Mouse (Mus musculus) megakaryocyte-erythroid progenitor cell, adult 5-6 weeks (primary cell): ENCODE data around the gene 3110082I17Rik. TPM values are rescaled to one million over a fixed set of nuclear protein-coding genes. Genes with fewer than 3 reads are reported as not detected.

Experiments
- ATAC-seq: replicated peaks from 2 replicates; pipeline ENCODE4 v1.8.0; 2016; ENCODE audit warnings: mild to moderate bottlenecking, inconsistent platforms; ENCODE audit not compliant: severe bottlenecking, poor library complexity, low FRiP score, low TSS enrichment
- total RNA-seq, 2 experiments: library from RNA; stranded (forward) in 1 of 2; stranded (reverse) in 1 of 2; fragments of 200-1000, 215-1000 nt in 1 of 2; fragments of >200 nt in 1 of 2; fragmentation: Nextera tagmentation in 1 of 2; gene quantifications; 2 replicates each; pipeline ENCODE4 v1.2.3; 2014 to 2017

Gene 3110082I17Rik
- total RNA-seq, 2 experiments from 2014 or later = 28.0 to 40.1 TPM

DNA sequence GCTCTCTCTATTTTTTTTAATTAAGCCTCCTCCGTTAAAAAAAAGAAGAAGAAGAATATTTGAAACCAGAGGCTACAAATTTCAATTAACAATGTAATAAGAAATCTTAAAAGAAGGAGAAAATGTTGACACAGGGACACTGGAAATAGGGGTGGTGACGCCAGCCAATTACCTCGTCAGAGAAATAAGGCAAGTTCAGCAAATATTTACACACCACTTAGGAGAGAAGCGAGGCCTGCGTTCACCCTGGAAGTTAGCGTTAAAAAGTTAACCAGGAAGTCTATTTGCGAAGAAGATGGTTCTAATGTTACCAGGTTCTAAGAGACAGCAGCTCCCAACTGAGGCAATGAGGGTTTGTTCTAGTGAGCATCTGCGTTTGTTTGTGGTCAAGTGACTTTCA, 3.1 kb downstream of the 3110082I17Rik start:
- no peak for ATAC-seq

DNA sequence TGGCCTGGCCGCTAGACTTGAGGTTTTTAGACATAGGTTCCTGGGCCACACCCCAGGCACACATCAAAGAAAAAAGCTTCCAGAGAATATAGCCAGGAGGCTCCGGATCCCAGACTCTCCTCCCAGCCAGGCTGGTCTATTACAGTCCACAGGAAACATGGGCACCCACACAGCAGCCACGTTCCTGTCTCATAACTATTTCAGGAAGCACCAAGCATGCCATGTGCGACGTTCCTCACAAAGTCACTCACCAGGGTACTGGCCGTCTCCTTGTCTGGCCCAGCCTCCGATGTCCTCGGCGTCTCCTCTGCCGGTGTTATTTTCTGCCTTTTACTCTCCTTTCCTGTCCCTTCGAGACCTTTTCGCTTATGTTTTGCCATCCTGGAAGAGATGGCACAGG, 5.2 kb downstream of the 3110082I17Rik start:
- no peak for ATAC-seq

DNA sequence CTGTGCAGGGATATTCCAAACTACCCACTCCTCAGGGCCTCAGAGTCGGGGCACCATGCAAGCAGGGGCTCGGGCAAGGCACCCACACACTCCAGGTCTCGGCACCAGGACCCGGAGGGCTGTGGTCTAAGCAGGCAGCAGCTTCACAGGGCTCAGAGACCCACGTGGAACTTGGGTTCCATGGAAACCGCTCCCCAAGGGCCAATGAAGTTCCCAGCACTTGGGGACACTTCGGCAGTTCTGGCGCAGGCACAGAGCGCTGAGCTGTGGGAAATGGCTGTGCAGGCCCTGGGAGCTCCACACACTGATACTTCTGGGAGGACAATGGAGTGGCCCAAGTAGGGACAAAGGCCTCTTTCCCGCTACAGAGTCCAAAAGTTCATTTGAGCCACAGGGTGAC, 7.3 kb downstream of the 3110082I17Rik start:
- no peak for ATAC-seq

DNA sequence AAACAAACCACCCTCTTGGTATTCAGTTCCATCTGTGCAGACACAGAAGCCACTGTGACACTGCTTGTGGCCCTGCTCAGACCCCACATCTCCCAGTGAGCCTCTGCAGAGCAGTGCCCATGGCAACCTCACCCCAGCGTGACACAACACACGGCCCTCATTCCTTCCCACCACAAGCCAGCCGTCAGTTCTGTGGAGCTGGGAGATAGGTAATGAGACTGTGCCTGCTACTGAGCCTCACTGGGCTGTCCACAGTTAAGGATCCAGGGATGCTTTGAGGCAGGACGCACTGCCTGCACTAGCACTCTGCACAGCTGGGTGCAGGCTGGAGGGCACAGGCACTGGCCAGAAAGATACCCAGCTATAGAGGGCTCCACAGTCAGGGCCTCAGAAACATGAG, 10.4 kb downstream of the 3110082I17Rik start:
- 0 out of 2 replicates have a peak, but pooled peaks have one; percentile 20 for ATAC-seq

DNA sequence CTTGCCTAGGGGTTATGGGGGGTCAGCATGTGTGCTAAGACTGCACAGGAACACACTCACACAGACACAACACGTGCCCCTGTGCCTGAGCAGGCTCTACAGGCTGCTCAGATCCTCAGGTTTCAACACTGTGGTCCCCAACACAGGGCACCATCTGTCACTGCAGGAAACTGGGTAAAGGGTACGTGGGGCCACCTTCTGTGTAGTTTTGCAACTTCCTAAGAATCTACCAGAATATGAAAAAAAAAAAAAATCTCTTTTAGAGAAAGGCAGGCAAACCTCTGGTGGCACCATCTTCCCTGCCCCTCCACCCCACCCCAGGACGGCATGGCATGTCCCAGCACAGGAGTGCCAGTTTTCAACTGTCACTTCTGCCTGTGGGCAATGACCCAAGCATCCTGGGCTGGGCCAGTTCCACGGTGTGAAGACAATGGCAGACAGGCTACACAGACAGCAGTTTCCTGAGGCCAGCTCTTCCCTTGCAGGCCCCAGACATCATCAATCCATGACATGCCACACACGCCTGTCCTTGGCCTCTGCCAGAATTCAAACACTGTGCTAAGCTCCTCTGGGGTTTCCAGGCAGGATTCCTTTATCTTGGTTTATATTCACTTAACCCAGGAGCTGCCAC, 11.1 kb downstream of the 3110082I17Rik start:
- ATAC-seq = no peak

DNA sequence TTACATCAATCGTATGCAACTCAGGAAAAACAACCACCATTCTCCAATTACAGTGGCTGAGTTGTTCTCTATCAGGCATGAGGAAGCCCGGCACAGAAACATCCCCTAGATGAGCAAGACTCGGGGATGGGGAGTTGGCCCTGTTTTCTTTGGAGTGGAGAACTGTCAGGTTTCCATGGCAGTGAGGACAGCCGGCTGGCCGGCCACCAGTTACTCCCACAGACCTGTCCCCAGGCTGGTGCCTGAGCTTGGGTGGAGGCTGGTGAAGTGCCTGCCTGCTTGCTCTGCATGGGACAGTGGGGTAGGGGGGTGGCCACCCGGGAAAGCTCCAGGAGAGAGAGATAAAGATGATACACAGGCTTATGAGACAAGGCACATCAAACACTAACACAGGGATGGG, 12.3 kb downstream of the 3110082I17Rik start:
- no peak for ATAC-seq

DNA sequence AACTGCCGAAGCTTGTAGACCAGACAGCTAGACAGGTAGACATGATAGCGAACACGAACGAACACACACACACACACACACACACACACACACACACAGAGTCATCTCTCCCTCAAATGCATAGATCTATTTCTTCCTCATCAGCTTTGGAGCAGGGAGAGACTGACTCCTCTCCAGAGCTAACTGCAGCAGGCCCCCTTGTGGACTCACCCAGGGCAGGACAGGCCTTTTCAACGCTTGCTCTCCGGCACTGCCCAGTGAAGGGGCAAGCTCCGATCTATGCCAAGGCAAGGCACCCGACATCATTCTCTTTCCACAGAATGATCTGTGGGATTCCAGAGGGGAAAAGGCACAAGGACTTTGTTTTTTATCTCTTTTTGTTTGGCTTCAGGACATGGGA, 15.1 kb downstream of the 3110082I17Rik start:
- no peak for ATAC-seq

DNA sequence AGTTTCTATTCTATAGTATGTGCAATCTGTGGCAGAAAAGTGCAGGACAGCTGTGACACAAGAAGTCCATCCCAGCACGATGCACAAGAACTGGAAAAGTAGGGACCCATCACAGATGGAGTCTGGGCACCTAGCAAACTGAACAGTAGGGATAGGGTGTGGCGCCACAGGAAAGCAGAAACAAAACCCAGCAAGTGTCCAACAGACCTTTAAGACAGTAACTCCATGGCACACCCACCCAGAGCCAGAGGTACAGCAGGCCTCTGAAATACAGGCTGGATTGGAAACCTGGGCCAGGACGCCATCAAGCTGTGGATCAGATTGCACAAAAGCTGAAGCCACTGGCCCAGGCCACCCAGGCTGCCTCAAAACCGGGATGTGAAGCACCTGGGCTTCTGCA, 17.4 kb downstream of the 3110082I17Rik start:
- ATAC-seq = no peak

DNA sequence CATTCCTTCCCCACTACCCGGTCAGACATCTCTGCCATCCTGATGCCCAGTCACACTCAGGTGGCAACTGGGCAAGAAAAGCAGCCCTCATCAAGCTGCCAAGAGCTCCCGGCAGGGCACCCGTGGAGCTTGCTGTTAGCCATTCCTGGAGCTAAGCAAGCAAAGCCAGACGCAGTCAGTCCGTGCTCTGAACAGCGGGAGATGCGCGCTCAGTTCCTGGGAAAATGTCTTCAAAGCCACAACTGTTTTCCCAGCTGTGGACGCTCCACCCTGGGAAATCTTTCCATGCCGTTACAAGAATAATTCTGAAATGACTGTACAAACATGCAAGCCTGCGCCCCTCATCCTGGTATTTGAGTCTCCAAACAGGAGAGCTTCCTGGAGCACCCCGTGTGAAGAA, 17.9 kb downstream of the 3110082I17Rik start:
- ATAC-seq = no peak

DNA sequence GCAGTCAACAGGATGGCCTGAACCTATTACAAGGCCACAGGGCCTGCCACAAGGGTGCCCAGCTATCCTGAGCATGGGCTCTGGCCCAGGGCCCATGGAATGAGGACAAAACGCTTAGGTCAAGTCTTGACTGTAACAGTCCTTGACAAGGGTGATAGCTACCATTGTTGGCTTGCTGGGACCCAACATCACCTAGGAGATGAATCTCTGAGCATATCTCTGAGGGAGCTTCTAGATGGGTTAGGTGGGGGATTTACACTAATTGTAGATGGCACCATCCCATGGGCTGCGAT, 18.7 kb downstream of the 3110082I17Rik start:
- no peak for ATAC-seq

DNA sequence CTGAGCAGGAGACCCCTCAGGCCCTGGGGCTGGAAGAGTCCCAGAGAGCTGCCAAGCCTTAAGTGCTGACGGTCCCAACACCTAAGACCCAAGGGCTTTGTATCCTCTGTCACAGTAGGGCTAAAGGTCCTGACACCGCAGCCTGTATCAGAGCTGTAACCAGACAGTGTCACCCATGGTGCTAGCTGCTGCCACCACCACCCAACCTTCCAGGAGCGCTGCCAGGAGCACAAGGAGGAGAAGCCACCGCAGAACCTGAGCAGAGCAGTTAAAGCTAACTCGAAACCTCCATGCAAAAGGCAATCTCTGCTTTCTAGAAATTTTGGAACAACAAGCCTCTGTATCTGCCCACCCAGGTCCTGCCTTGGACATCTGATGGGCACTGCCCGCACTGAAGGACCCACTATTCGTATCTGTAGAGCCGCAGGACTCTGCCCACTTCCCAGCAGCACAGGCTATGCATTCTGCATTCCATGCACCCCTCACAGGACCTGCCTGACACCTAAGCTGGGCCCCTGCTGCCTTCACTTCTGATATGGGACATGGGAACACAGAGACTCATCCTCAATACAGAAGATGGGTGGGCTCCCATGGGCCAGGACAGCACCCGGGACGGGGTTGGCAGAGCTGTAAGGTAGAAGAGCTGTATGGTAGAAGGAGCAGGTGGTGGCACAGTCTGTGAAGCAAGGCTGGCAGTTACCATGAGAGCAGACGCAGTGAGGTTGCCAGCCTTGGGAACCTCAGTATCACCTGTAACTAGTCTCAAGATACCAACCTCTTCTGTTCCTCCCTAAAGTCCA, 19.2 kb downstream of the 3110082I17Rik start:
- ATAC-seq = no peak

DNA sequence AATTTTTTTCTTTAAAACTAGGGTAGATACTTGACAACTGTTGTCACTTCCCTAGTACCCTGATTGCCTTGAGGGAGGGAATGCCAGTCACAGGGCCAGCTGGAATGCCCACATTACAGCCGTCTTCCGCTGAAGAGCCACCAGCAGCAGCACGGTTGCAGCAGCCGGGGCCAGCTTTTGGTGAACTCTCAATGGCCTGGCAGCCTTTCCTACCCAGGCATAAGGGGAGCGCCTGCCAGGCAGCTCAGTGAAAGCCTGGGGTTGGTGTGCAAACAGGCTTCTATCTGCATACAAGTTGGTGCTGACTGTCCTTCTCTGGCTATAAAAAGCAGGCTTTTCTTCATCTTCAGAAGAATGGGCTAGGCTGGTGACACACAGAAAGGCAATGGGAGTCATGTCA, 19.9 kb downstream of the 3110082I17Rik start:
- ATAC-seq = no peak

DNA sequence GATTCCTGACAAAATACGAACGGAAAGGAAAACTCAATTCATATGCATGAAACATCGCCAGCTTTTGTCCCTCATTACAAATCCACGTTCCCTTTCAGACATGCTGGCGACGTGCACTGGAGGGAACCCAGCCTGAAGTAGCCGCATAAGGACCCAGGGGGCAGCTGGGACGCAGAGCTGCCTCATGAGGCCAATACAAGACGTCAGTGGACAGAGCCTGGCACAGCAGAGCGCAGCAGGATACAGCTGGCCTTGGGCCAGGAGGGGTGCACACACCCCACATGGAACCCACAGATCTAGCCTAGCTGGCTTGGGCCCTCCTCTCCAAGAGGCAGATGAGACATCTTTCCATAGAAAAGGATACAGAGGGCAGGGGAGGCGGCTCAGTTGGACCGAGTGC, 21.9 kb downstream of the 3110082I17Rik start:
- no peak for ATAC-seq

DNA sequence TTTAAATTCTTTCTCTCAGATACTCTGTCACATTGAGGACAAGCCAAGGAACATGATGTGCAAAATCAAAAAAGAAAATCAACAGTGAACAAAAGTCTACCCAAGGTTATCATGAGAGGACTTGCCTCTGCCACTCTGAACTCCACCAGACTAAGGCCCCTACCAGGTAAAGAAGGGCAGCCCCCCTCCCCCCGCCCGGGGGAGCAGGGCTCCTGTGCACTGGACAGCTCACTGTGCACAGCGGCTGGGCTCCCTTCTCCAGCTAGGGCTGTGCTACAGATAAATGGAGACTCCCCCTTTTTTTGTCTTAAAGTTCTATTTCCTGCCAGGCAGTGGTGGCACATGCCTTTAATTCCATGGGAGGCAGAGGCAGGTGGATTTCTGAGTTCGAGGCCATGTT, 22.6 kb downstream of the 3110082I17Rik start:
- ATAC-seq = no peak

DNA sequence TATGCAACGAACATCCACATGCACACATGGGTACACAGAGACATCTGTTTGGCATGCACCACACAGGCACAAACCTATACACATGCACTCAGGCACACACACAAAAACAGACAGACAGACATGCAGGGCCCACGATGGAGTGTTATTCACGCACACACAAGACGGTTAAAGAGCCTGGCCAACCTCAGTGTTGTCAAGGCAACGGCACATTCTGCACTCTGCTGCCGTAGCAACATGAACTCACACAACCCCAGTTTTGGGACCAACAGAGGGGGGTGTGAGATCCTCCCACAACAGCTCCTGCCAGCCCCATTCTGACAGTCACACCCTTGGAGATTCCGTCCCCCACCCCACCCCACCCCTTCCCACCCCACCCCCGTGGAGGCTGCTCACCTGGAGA, 25.4 kb downstream of the 3110082I17Rik start:
- ATAC-seq = no peak

DNA sequence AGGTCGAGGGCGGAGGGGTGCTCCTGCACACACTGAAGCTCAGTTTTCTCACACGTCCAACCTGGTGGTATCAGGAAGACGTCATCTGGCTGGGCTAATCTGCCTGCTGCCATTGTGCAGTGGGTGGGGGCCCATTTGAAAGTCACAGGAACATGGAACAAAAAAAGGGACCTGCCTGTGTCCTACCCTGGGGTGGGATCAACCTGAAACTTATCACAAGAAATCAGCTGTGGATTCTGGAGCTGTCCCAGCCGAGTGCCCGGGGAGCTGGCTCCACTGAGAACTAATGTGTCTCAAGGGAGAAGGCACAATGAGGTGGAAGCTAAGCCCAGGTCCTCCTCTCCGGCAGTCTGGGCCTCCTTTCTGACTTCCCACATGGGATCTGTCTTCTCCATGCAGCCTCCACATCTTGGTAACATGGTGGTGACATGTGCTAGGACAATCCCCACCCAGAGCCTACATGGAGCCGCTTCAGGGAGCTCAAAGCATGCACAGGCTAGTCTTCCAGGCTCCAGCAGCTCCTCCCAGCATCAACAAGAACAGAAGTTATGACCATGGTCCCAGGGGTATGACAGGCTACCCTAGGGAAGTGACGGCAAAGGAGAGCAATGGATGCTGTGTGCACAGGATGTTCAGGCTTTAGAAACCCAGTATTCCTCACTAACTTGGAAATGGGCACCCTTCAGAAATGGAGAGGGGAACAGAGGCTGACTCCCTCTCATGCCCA, 26.3 kb downstream of the 3110082I17Rik start:
- ATAC-seq = no peak

DNA sequence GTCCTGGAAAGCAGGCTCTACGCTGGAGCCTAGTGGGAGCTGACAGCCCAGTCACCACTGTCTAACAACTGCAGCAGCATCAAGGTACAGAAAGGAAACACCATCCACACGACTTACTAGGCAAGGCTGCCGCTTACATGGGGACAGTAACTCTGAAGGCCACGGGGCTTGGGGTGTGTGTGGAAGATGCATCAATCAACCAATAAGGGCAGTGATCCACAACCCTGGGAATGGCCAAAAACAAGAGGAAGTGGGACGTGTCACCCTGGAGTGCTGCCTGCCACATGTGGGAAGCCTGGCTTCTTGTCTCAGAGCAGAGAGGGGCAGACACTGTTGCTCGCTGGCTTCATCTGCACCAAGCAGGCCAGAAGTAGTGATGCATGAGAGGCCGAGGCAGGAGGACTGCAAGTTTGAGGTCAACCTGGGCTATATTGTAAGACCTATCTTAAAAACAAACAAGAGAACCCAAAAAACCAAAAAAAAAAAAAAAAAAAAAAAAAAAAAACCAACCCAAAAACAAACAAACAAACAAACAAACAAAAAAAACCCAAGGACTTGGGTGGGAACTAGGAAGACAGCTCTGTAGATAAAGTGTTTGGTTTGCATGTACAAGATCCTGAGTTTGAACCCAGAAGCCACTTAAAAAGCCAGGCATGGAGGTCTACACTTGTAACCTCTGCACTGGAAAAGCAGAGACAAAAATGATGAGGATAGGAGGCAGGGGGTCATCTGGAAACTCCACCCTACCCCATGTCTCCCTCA, 27.4 kb downstream of the 3110082I17Rik start:
- no peak for ATAC-seq

DNA sequence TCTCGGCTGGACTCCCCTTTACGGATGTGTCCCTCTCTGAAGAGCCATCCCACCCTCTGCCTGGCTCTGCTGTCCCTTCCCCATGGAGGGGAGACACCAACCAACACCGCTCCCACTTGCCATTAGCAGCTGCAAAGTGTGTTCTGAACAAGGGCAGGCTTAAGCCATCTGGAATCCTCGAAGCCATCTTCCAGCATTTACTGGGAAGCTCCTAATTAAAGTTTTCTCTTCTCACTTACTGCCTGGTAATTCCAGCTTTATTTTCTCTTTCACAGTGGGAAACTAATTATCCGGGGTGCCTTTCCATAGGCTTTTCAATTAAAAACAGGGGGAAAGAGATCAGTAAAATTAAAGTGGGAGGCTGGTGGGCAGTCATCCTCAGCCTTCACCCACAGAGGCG, 28.0 kb downstream of the 3110082I17Rik start:
- no peak for ATAC-seq

DNA sequence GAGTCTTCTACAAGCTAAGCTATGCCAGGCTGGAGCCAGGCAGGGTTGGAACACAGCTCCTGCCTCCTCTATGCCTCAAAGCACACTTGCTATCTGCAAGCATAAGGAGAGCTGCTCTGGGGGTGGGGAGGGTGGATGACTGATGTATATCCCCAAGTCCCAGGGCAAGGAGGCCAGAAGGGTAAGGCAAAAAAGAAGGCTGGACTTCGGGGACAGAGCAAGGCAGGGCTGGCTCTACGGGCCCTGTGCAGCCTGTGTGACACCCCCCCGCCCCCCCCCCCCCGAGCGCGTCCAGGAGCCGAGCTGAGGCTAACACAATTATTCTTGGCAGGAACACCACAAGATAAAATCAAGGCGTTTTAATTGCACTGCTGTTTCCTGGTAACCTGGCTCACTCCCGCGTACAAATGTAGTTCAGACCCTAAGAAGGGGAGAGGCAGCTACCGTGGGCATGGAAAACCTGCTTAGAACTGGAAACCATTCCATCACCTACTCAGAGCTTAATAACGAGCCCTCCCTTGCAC, 30.4 kb downstream of the 3110082I17Rik start:
- ATAC-seq = peak; percentile 52

DNA sequence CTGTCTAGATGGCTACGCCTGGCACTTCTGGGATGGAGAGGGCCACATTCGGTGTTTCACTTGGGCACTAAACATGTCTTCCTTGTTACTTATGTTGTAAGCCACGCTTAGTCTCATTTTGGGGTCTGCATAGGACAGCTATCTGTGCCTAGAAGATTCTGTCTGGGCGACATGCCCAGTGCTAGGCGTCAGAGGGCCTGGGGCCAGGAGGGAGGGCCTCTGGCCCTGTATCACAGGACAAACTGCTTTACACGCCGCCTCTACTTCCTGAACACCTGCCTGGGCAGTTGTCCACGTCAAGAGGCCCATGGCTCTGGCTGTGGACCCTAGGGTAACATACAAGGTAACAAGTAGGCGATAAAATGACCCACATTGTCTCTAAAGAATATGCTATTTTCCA, 32.3 kb downstream of the 3110082I17Rik start:
- peak; percentile 51 for ATAC-seq
